Mouse (Mus musculus) thymus, adult 2 months (tissue): ENCODE measurements around the gene Ptcd1.

Experiments used
- CTCF ChIP-seq: fragments of 200-500 bp; IDR thresholded peaks from 2 replicates; pipeline ENCODE4 v1.5.1; 2012; ENCODE audit warnings: mild to moderate bottlenecking, control low read depth, low read length, moderate library complexity, borderline replicate concordance; ENCODE audit not compliant: control insufficient read depth, poor library complexity, insufficient read depth; ENCODE audit errors: extremely low read depth
- POLR2A ChIP-seq: fragments of 200-500 bp; IDR thresholded peaks from 2 replicates; pipeline ENCODE4 v1.6.1; 2012; ENCODE audit warnings: mild to moderate bottlenecking, low read length, control low read depth, moderate library complexity; ENCODE audit not compliant: control insufficient read depth, poor library complexity, insufficient read depth; ENCODE audit errors: extremely low read depth

- TF ChIP-seq POLR2A (peak; percentile 74), CTCF (0 out of 2 replicates have a peak, but pooled peaks have one; percentile 12)
Measured at GRCm38 (mm10) chr5:145139571-145140519, 27.1 kb downstream of the Ptcd1 start, which contains the start of the genes Pdap1 and Bud31.
